Mouse (Mus musculus): ENCODE results near the gene Rpl32.

Gene Rpl32

GRCm38 (mm10) chr6:115761995-115762756 is 46.4 kb downstream of the Rpl32 start, which contains the start of gene Tmem40:
TSS of gene Tmem40 (minus strand) at chr6:115762410.
- DNase-seq: peak; percentile 46

- no peak for DNase-seq
These were observed 47.6 kb downstream of the Rpl32 start for GRCm38 (mm10) chr6:115760982-115761381.

- no peak for DNase-seq
These were observed 48.4 kb downstream of the Rpl32 start for GRCm38 (mm10) chr6:115760137-115760536.

- peak; percentile 38 for DNase-seq
These were observed 49.1 kb downstream of the Rpl32 start for GRCm38 (mm10) chr6:115759461-115759860.

- peak; percentile 86 for DNase-seq
These were observed 49.5 kb downstream of the Rpl32 start for GRCm38 (mm10) chr6:115758981-115759435.

GRCm38 (mm10) chr6:115755536-115755935 is 53.0 kb downstream of the Rpl32 start:
- DNase-seq: peak; percentile 70

Data from liver (tissue).